Mouse (Mus musculus): ENCODE data around the gene Fa2h. TPM values are rescaled to one million over a fixed set of nuclear protein-coding genes. Genes with fewer than 3 reads are reported as not detected.

The Fa2h gene
- 1 to 10 TPM in 2 of 4 experiments, not detected in 2; 1.9 to 9.5 TPM for total RNA-seq (2022)

GRCm38 (mm10) chr8:111393391-111394363 is at the start of gene Fa2h:
Fa2h (minus strand) TSS chr8:111393824.
- DNase-seq, result peak; percentile 65

GRCm38 (mm10) chr8:111439189-111439588 is 45.6 kb upstream of the Fa2h start:
- DNase-seq, result peak; percentile 54

GRCm38 (mm10) chr8:111435071-111435828 is 41.6 kb upstream of the Fa2h start:
- DNase-seq, result peak; percentile 55

GRCm38 (mm10) chr8:111424646-111425045 is 31.0 kb upstream of the Fa2h start:
- no peak for DNase-seq

- peak; percentile 30 for DNase-seq
These were observed 30.6 kb upstream of the Fa2h start for GRCm38 (mm10) chr8:111424181-111424580.

GRCm38 (mm10) chr8:111422614-111423013 is 29.0 kb upstream of the Fa2h start:
- DNase-seq, result no peak

DNA sequence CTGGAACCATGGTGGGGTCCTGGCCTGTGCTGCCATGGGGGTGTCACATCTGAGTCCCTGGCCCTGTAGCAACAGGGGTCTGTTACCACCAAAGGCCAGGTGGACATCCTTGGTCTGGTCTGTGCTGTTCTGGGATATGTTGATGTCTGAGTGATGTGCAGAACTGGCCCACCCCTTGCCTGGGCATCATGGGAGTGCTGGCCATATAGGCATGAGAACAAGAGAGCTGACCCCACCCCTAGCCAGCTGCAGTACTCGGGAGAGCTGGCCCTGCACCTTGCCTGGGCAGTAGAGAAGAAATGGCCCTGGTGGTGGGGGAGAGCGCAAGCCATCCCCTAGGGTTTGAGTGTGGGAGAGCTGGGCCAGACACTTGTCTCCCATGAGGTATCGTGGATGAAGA is 25.5 kb upstream of the Fa2h start:
- no peak for DNase-seq

DNA sequence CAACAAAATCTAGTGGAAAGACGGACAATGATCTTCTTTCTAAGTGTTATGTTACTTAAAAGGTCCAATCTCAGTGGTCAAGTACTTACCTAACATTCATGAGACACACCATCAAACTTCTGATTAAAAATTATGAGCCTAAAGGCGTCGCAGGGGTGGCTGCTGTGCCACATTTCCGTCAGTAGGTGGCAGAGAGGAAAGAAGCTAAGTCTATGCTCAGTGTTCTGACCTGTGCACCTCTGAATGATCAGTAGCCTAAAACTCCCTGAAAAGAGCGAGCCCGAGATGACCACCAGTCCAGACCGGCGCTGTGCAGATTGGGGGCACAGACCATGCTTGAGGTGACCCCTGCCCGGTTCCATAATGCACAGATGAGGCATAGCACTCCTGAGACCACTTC is 25.0 kb upstream of the Fa2h start:
- no peak for DNase-seq

DNA sequence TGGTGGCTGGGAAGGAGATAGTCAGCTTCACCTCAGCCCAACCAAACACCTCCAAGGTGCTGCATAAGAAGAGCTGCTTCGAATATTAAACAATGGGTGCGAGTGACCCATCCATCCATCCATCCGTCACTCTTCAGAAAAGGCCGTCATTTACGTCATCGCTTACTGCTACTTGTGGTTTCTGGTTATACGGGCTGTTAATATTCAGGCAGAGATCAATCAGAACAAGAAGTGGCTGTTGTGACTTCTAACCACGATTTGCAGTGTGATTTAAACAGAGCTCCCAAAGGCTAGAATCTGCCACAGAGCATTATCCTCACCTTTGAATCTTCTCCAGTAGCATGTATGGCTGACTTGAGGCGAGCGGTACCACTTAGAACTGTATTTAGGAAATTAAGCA is 23.6 kb upstream of the Fa2h start:
- no peak for DNase-seq

GRCm38 (mm10) chr8:111403391-111403790 is 9.8 kb upstream of the Fa2h start:
- no peak for DNase-seq

GRCm38 (mm10) chr8:111391268-111391667 is 2.4 kb downstream of the Fa2h start:
- no peak for DNase-seq

DNA sequence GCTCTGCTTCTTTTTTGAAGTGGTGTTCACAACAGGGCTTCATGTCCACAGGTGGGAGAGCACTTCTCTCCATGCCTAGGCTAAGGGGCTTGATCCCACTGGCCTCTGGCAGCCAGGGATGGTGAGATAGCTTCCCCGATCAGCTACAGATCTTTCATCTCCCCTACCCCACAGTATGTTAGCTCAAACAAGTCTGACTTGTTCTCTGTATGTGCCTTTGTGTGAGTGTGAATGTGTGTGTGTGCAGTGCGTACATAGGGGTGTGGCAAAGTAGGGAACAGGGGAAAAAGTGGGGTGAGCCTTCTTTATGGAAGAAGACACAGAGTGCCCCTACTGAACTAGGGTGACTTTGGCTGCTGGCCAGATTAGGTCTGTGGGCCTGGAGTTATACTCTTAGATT is 2.8 kb downstream of the Fa2h start:
- DNase-seq, result no peak

GRCm38 (mm10) chr8:111389581-111389980 is 4.0 kb downstream of the Fa2h start:
- DNase-seq, result no peak

GRCm38 (mm10) chr8:111385915-111386314 is 7.7 kb downstream of the Fa2h start:
- no peak for DNase-seq

DNA sequence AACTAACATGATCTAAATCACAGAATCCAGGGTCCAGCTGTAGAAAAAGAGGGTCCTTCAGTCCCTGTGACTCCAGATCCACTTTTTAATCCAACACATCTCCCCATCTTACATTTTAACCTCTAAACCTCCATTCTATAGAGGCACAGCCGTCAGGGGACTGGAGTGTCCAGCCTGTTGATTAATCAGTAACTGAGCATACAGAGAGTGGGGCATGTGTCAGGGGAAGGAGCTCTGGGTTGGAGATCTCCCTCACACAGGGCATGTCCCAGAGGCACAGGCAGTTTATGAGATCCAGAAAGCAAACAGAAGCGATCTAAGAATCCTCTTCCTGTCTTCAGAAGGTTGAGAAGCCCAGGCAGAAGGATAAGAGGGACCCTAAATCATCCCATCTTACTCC is 9.0 kb downstream of the Fa2h start:
- no peak for DNase-seq

DNA sequence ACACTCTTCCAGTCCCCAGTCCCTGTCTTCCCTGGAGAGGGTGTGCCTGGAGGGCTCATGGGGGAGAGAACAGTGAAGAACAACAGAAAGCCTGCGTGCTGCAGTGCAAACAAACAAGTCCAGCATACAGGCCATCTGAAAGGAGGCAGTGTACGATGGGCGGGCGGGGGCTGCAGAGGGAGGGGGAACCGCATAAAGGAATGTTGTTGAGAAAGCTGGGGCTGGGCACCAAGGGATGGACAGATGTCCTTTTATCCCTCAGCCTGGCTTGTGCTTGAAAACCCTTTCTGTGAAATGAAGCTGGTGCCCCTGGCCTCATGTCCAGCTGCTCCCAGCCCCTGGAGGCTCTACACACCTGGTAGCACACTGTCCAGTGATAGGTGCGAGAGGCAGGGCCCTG is 18.4 kb downstream of the Fa2h start:
- no peak for DNase-seq

DNA sequence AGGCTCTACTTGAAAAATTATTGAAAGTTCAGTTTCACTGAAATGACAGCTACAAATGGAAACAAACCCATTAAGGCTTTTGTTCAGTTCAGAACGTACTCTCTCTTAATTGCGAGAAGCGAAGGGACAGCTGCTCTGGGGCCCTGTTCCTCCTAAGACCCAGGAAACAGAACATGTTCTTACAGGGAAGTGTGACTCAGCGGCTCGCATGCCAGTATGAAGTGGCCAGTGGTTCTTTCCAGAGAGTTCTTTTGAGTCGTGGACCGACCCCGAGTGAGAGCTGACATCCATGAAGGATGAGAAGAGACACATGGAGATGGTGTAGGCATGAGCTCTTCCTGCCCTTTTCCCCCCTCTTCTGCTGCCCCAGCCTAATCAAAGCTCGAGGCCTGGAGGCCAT is 23.9 kb downstream of the Fa2h start:
- DNase-seq, result no peak

GRCm38 (mm10) chr8:111367350-111367749 is 26.3 kb downstream of the Fa2h start:
- DNase-seq, result no peak

DNA sequence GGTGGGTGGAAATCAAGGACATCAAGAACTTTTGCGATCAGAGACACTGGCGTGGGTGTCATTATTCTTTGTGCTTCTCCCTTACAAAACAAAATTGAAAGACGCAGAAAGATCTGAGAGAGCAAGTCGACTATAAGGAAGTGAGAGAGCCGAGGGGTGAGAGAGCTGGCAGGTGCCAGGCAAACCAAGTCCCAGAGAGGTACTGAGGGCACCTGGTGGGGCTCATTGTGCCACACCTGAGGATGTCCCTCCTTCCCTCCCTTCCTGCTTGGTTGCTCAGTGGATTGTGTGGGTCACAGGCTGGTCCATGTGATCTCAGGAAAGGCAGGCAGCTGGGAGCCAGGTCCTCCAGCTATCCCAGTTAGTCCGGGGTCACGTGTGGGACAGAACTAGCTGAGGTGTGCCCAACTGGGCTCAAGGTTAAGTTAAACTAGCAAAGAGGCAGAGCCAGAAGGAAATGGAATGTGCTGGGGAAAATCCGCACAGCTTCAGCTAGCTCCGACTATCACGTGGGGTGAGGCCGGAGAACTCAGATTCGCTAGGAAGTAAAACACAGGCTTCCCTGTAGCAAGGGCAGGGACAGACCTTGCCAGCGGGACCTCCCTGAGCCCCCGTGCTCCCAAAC is 26.9 kb downstream of the Fa2h start:
- peak; percentile 21 for DNase-seq

GRCm38 (mm10) chr8:111363489-111363888 is 30.1 kb downstream of the Fa2h start:
- no peak for DNase-seq

- no peak for DNase-seq
These were observed 32.9 kb downstream of the Fa2h start for GRCm38 (mm10) chr8:111360579-111361209.

- no peak for DNase-seq
These were observed 33.7 kb downstream of the Fa2h start for GRCm38 (mm10) chr8:111359936-111360335.

DNA sequence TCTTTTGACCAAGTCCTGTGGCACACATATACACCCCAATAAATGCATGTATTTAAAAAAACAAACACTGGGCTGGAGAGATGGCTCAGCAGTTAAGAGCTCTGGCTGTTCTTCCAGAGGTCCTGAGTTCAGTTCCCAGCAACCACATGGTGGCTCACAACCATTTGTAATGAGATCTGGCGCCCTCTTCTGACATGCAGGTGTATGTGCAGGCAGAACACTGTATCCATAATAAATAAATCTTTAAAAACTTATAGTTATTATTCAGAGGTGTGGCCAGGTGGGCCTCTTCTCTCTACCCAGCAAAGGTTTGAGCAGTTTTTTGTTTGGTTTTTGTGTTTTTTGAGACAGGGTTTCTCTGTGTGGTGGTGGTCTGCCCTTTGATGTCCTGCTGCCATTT is 34.7 kb downstream of the Fa2h start:
- no peak for DNase-seq
